Mouse (Mus musculus): ENCODE results near the gene Lrrc2.

DNA sequence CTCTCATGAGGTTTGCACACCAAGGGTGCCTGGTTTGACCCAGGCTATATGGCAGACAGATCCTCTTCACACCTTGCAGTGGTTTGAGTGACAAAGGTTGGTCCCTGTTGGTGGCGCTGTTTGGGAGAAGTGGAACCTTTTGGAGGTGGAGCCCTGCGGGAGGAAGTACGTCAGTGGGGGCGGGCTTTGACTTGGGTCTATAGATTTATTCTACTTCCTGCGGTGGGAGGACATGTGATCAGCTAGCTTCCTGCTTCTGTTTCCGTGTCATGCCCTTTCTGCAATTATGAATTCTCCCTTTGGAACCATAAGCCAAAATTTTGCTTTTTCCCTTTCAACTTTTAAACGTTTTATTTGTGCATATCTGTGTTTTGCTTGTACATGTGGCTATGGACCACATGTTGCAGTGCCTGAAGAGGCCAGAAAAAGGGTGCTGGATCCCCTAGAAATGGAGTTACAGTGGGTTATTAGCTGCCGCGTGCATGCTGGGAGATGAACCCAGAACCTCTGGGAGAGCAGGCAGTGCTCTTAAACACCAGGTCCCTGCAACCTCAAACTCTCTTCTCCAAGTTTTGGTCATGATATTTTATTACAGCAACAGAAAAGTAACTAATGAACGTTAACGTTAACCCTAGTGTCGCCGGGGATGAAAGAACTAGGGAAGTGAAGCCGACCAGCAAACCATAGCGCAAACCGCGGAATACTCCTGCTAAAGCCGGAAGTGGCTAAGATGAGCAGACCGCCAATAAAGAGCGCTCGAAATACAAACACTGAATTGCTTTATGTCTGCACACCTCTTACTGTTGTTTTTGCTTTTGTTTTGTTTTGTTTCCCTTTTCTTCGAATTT lies 13.9 kb downstream of the Lrrc2 start:
- TF ChIP-seq ZMIZ1 (IDR thresholded peaks at IDR 0.05; ENCODE audit: low read depth, low read length): no peak
- TF ChIP-seq JUND (IDR thresholded peaks at IDR 0.05; ENCODE audit: low read depth, low read length): no peak
- no peak for TF ChIP-seq EP300 (IDR thresholded peaks at IDR 0.05; ENCODE audit: low read depth in 1 of 2, low read length in 2 of 2)
- TF ChIP-seq ETS1 (IDR thresholded peaks at IDR 0.05; ENCODE audit: low read depth, low read length): no peak
- no peak for TF ChIP-seq POLR2A (IDR thresholded peaks at IDR 0.05; ENCODE audit: control insufficient read depth in 1 of 2, insufficient read depth in 1 of 2, low read depth in 1 of 2, low read length in 2 of 2, poor library complexity in 1 of 2)
- TF ChIP-seq CTCF (IDR thresholded peaks at IDR 0.05 in 2 of 3, conservative IDR thresholded peaks at IDR 0.05 in 1 of 3; ENCODE audit: control insufficient read depth in 1 of 3, insufficient read depth in 1 of 3, low read depth in 2 of 3, low read length in 3 of 3, poor library complexity in 1 of 3, severe bottlenecking in 1 of 3): no peak
- TF ChIP-seq CHD2 (IDR thresholded peaks at IDR 0.05; ENCODE audit: low read length): no peak
- TF ChIP-seq RCOR1 (IDR thresholded peaks at IDR 0.05; ENCODE audit: low read depth, low read length): no peak
- no peak for TF ChIP-seq SMC3 (IDR thresholded peaks at IDR 0.05; ENCODE audit: low read depth, low read length)
- TF ChIP-seq CHD1 (IDR thresholded peaks at IDR 0.05; ENCODE audit: low read depth, low read length): no peak
- TF ChIP-seq ZC3H11A (IDR thresholded peaks at IDR 0.05; ENCODE audit: low read depth, low read length): no peak
- no peak for TF ChIP-seq GABPA (IDR thresholded peaks at IDR 0.05; ENCODE audit: low read depth, low read length)

All from MEL (cell line).